Mouse (Mus musculus) myocyte (in vitro differentiated cells): Measurements from ENCODE around the gene Sgpp2.

Source experiments
- CEBPB ChIP-seq: IDR thresholded peaks from 2 replicates; pipeline ENCODE4 v1.6.1; 2011; ENCODE audit warnings: mild to moderate bottlenecking, moderate library complexity; ENCODE audit not compliant: poor library complexity, insufficient read depth, severe bottlenecking
- E2F4 ChIP-seq: IDR thresholded peaks from one replicate; pipeline ENCODE4 v1.6.1; 2011; ENCODE audit warnings: mild to moderate bottlenecking, control low read depth, moderate library complexity; ENCODE audit not compliant: insufficient read depth
- MAX ChIP-seq: IDR thresholded peaks from one replicate; pipeline ENCODE4 v1.6.1; 2011; ENCODE audit warnings: low read depth, mild to moderate bottlenecking, control low read depth
- MYOD1 ChIP-seq, 3 experiments: IDR thresholded peaks; one replicate each; pipeline ENCODE4 v1.6.1; 2011; ENCODE audit warnings: control low read depth in 2 of 3, low read depth in 2 of 3, mild to moderate bottlenecking in 2 of 3, moderate library complexity in 1 of 3; ENCODE audit not compliant: insufficient read length in 2 of 3, control insufficient read depth in 1 of 3
- MYOG ChIP-seq, 3 experiments: IDR thresholded peaks; one replicate each; pipeline ENCODE4 v1.6.1; 2011; ENCODE audit warnings: control low read depth in 2 of 3, low read depth in 2 of 3, mild to moderate bottlenecking in 2 of 3; ENCODE audit not compliant: insufficient read length in 2 of 3, control insufficient read depth in 1 of 3, insufficient read depth in 1 of 3
- POLR2A ChIP-seq: IDR thresholded peaks from one replicate; pipeline ENCODE4 v1.6.1; 2011; ENCODE audit warnings: low read depth, mild to moderate bottlenecking, control low read depth, moderate library complexity; ENCODE audit not compliant: insufficient read length
- POLR2AphosphoS2 ChIP-seq: IDR thresholded peaks from one replicate; pipeline ENCODE4 v1.6.1; 2011; ENCODE audit warnings: low read depth, control low read depth; ENCODE audit not compliant: insufficient read length
- TCF12 ChIP-seq: IDR thresholded peaks from one replicate; pipeline ENCODE4 v1.6.1; 2011; ENCODE audit warnings: mild to moderate bottlenecking, control low read depth; ENCODE audit not compliant: poor library complexity, insufficient read depth, severe bottlenecking
- TCF3 ChIP-seq: IDR thresholded peaks from one replicate; pipeline ENCODE4 v1.6.1; 2011; ENCODE audit warnings: low read depth, control low read depth; ENCODE audit not compliant: insufficient read length
- USF1 ChIP-seq: IDR thresholded peaks from one replicate; pipeline ENCODE4 v1.6.1; 2011; ENCODE audit warnings: low read depth, mild to moderate bottlenecking, control low read depth, moderate library complexity

DNA sequence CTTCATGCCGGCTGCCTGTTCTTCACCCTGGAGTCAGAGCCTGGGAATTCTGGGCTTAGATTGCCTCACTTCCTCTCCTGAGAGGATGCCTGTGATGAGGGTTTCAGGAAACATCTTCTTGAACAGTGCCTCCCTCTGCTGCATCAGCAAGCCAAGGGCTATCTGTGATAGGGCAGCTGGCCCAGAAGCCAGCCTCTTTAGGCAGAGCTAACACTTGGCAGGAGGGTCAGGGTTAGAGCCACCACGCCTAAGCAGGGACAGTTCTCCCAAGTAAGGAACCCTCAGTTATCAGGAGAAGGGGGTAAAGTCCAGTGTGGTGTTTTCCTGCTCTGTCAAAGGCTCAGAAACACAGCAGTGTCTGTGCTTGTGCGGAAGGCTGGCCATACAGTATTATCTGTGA lies 89.6 kb downstream of the Sgpp2 start:
- no peak for TF ChIP-seq POLR2A
- TF ChIP-seq MYOG (IDR thresholded peaks at IDR 0.05; ENCODE audit: control insufficient read depth in 1 of 3, insufficient read depth in 1 of 3, insufficient read length in 2 of 3, low read depth in 2 of 3), result no peak
- no peak for TF ChIP-seq MYOD1 (IDR thresholded peaks at IDR 0.05; ENCODE audit: control insufficient read depth in 1 of 3, insufficient read length in 2 of 3, low read depth in 2 of 3)
- TF ChIP-seq USF1, result no peak
- no peak for TF ChIP-seq CEBPB
- TF ChIP-seq TCF12, result no peak
- no peak for TF ChIP-seq MAX
- no peak for TF ChIP-seq POLR2AphosphoS2
- TF ChIP-seq TCF3, result no peak
- no peak for TF ChIP-seq E2F4
